Mouse (Mus musculus) MEL (cell line): ENCODE data around the gene Vwce.

Source experiments
- CTCF ChIP-seq, 3 experiments: IDR thresholded peaks in 2 of 3; conservative IDR thresholded peaks in 1 of 3; 2 replicates each; pipeline ENCODE4 v1.5.1; 2011 to 2012; ENCODE audit warnings: low read length in 3 of 3, low read depth in 2 of 3, mild to moderate bottlenecking in 2 of 3, improper control_type of control experiment in 1 of 3, inconsistent platforms in 1 of 3, mixed read lengths in 1 of 3, moderate library complexity in 1 of 3; ENCODE audit not compliant: control insufficient read depth in 1 of 3, insufficient read depth in 1 of 3, poor library complexity in 1 of 3, severe bottlenecking in 1 of 3
- USF1 ChIP-seq: IDR thresholded peaks from 2 replicates; pipeline ENCODE4 v1.6.1; 2014; ENCODE audit warnings: low read depth, mild to moderate bottlenecking, inconsistent platforms, low read length, improper control_type of control experiment, moderate library complexity

GRCm38 (mm10) chr19:10671319-10671718 is 37.3 kb downstream of the Vwce start:
- TF ChIP-seq USF1 (no peak), CTCF (IDR thresholded peaks at IDR 0.05 in 2 of 3, conservative IDR thresholded peaks at IDR 0.05 in 1 of 3; ENCODE audit: control insufficient read depth in 1 of 3, insufficient read depth in 1 of 3, low read depth in 2 of 3, low read length in 3 of 3, poor library complexity in 1 of 3, severe bottlenecking in 1 of 3) (no peak)
